Mouse (Mus musculus): ENCODE data around the gene Ptprd. TPM values are rescaled to one million over a fixed set of nuclear protein-coding genes. Genes with fewer than 3 reads are reported as not detected.

Gene Ptprd
- polyA plus RNA-seq, 1 experiment, result not detected

DNA sequence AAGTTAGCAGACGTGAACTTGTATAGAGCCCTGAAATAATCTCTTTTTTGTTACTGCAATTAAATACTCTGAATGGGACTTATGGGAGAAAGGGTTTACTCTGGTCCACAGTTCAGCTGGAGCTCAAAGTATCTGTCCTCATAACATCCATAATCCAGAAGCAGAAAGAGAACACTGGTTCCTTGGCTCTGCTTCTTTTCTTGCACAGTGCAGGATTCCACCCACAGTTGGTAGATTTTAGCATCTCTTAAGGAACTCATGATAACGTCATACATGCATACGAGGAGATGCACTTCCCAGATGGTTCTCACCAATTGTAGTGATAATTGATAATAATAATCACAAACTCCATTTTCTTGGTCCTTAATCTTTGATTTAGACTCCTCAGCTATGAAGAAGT, 1330.2 kb downstream of the Ptprd start:
- Histone ChIP-seq H3K27me3 (replicated peaks) (no peaks in the 10 kb centered on the region), H3K9me3 (no peaks in the 10 kb centered on the region), H3K4me1 (no peaks in the 10 kb centered on the region), H3K36me3 (replicated peaks; ENCODE audit: low read length) (no peaks in the 10 kb centered on the region), H3K4me3 (replicated peaks) (no peak overlapping the region)
- TF ChIP-seq FLI1 (IDR thresholded peaks at IDR 0.05; ENCODE audit: low read length), result no peak
- TF ChIP-seq GATA1 (IDR thresholded peaks at IDR 0.05; ENCODE audit: borderline replicate concordance, low read length), result no peak

DNA sequence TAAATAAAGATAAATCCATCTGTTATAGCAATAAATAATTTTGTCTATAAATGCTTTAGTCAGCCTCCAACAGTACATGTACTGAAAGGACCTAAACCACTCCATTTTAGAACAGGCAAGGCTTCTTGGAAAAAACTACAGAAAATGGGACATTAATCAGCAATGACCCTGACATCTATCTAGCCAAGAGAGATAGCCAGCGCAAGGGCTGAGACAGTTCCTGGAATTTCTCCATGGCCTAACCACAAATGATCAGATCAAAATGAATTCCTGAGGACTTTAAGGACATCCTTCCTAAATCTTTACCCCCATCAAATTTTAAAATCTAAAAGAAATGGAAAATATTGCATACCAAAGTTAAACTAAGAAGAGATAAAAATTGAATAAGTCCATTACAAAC, 1340.8 kb downstream of the Ptprd start:
- no peaks in the 10 kb centered on the region for H3K36me3 ChIP-seq (replicated peaks; ENCODE audit: low read length)
- no peak for TF ChIP-seq GATA1 (IDR thresholded peaks at IDR 0.05; ENCODE audit: borderline replicate concordance, low read length)
- TF ChIP-seq FLI1 (IDR thresholded peaks at IDR 0.05; ENCODE audit: low read length), result no peak
- no peak overlapping the region for H3K4me3 ChIP-seq (replicated peaks)
- no peaks in the 10 kb centered on the region for H3K27me3 ChIP-seq (replicated peaks)
- no peaks in the 10 kb centered on the region for H3K4me1 ChIP-seq
- H3K9me3 ChIP-seq, result no peaks in the 10 kb centered on the region

DNA sequence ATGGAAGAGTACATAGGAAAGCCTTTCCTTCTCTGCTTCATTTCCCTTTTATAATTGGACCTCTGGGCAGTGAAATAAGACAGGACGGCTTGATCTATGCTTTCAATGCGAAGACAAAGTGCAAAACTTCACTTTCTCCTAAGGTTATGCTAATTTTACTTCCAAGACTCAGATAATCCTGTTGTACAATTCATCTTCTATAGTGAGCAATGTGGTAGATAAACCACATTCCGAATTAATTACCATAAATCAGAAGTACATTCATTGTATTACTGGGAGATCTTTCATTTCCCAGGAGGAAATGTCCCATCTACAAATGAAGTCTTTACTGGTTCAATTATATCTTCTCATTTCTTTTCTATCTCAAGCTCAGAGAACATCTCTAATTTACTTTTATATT, 1346.2 kb downstream of the Ptprd start:
- Histone ChIP-seq H3K4me3 (replicated peaks) (no peak overlapping the region), H3K36me3 (replicated peaks; ENCODE audit: low read length) (no peaks in the 10 kb centered on the region)
- TF ChIP-seq GATA1 (IDR thresholded peaks at IDR 0.05; ENCODE audit: borderline replicate concordance, low read length) (no peak), FLI1 (IDR thresholded peaks at IDR 0.05; ENCODE audit: low read length) (no peak)

DNA sequence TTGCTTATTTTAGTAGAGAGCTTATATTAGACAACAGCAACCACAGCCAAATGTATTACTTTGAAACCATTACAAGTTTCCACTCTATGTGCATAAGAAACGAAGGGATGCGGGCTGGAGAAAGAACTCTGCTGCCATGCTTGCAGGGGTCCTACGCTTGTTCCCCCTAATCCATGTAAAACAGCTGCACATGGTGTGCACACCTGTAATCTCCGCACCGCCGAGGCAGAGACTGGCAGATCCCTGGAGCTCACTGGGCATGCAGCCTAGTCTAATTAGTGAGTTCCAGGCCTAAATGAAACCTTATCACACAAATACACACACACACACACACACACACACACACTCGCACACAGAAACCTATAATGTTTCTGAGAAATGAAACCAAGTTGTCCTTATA, 1365.5 kb downstream of the Ptprd start:
- Histone ChIP-seq H3K9me3 (no peaks in the 10 kb centered on the region), H3K27me3 (replicated peaks) (no peaks in the 10 kb centered on the region), H3K36me3 (replicated peaks; ENCODE audit: low read length) (no peaks in the 10 kb centered on the region), H3K4me1 (no peaks in the 10 kb centered on the region), H3K4me3 (replicated peaks) (no peak overlapping the region)
- TF ChIP-seq FLI1 (IDR thresholded peaks at IDR 0.05; ENCODE audit: low read length), result no peak

More for the DNA sequence above, 1346.2 kb downstream of the Ptprd start:
- Histone ChIP-seq H3K9me3 (no peaks in the 10 kb centered on the region), H3K27me3 (replicated peaks) (no peaks in the 10 kb centered on the region), H3K4me1 (no peaks in the 10 kb centered on the region)

DNA sequence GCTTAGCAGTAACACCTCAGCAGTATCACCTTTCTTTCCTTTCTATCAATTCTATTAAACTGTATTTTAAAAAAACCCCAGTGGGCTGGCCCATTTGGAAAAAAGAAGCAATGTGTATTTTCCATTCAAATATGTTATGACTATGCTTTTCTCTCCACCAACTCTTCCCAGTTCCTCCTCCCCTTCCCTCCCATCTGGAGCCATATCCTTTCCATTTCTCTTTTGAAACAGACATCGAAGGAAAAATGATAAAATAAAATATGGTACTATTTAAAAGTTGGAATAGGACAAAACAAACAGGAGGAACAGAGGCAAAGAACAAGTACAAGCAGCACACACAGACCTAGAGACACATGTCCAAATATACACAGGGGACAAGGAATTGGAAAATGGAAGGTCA, 1372.7 kb downstream of the Ptprd start:
- Histone ChIP-seq H3K36me3 (replicated peaks; ENCODE audit: low read length) (no peaks in the 10 kb centered on the region), H3K4me3 (replicated peaks) (no peak overlapping the region)
- no peak for TF ChIP-seq FLI1 (IDR thresholded peaks at IDR 0.05; ENCODE audit: low read length)
- TF ChIP-seq GATA1 (IDR thresholded peaks at IDR 0.05; ENCODE audit: borderline replicate concordance, low read length), result no peak

DNA sequence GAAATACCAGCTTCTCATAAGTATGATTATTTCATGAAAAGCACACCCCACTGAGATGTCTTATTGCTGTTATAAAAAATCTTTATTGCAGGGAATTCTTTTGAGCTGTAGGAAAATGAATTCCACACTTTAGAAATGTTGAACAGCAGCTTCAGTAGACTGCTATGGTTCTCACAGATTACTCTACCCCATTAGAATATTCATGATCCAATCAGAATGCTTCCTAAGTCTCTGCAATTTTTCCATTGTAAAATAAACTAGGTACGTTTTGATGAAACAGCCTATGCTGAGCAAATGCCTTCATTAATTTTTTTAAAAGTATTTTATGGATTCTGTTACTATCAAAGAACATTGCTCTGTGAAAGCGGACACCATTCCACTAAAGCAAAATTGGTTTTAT, 1399.6 kb downstream of the Ptprd start:
- H3K4me3 ChIP-seq (replicated peaks), result no peak overlapping the region
- H3K9me3 ChIP-seq, result no peaks in the 10 kb centered on the region
- no peaks in the 10 kb centered on the region for H3K36me3 ChIP-seq (replicated peaks; ENCODE audit: low read length)
- TF ChIP-seq GATA1 (IDR thresholded peaks at IDR 0.05; ENCODE audit: borderline replicate concordance, low read length) (no peak), FLI1 (IDR thresholded peaks at IDR 0.05; ENCODE audit: low read length) (no peak)
- no peaks in the 10 kb centered on the region for H3K4me1 ChIP-seq
- H3K27me3 ChIP-seq (replicated peaks), result no peaks in the 10 kb centered on the region

More for the DNA sequence above, 1372.7 kb downstream of the Ptprd start:
- 0 out of 2 replicates have a peak, but pooled peaks cover 3% of the 10 kb centered on the region for H3K9me3 ChIP-seq
- no peaks in the 10 kb centered on the region for H3K4me1 ChIP-seq
- no peaks in the 10 kb centered on the region for H3K27me3 ChIP-seq (replicated peaks)

DNA sequence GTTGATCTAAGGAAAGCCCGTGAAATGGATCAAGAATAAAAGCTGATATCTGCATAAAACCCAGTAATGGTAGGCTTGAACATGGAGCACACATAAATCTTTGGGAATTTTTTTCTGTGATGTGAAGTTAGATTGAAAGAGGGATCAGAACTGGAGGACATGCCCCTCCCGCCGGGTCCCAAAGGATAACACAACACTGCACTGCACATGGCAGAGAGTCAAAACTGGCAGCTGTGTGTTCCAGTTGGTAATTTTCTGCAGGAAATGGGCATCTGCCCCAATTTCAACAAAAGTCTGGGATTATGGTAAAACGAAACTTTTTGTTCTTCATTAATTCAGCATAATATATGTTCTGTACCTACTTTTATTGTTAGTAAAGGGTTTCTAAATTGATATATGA, 1409.1 kb downstream of the Ptprd start:
- Histone ChIP-seq H3K27me3 (replicated peaks) (no peaks in the 10 kb centered on the region), H3K9me3 (peaks cover 4% of the 10 kb centered on the region; the same call in 1 of the 2 replicates), H3K4me1 (no peaks in the 10 kb centered on the region), H3K4me3 (replicated peaks) (no peak overlapping the region), H3K36me3 (replicated peaks; ENCODE audit: low read length) (no peaks in the 10 kb centered on the region)
- no peak for TF ChIP-seq GATA1 (IDR thresholded peaks at IDR 0.05; ENCODE audit: borderline replicate concordance, low read length)
- no peak for TF ChIP-seq FLI1 (IDR thresholded peaks at IDR 0.05; ENCODE audit: low read length)

DNA sequence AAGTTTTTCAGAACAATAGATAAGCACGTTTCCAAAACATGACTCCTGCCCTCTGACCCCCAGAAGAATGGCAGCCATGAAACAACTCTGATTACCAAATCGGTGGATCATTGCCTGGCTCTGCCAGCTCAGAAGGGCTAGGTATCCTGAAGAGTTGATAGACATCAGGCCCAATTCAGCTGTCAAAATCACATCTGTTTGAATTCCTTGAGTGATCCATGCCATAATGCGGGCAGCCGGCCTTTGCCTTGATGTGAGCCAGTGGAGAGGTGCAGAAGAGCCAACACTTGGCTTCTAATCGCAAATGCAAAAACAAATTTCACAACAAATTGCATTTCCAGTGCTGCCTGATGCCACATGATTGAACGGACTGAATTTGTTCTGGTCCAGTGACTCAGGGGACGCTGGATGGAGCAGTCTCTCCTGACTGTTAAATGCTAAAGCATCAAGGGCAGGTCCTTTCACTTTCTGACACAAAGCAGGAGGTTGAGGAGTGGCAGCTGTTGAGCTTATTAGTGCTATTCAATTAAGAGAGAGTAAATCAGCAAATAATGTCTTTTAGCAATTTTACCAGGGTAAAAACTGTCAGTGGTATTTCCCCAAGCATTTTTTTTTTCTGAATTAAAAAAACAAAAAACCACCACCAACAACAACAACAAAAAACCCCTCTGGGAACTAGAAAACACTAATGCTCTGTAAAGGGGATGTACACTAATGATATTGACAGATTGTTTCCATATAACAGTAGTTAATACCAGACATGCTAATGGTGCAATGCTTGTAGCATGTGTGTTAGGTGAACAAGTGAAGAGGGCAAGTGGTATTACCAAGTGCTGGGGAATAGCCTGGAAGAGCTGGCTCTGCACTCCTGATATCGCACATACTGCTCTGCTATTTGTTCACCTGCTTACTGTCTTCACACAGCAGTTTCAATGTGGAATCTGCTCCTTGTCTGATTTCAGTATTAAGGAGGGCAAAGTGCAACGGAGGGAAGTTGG, 1413.5 kb downstream of the Ptprd start:
- TF ChIP-seq GATA1 (IDR thresholded peaks at IDR 0.05; ENCODE audit: borderline replicate concordance, low read length) (no peak), FLI1 (IDR thresholded peaks at IDR 0.05; ENCODE audit: low read length) (no peak)
- H3K9me3 ChIP-seq, result peaks cover 4% of the 10 kb centered on the region; the same call in 1 of the 2 replicates
- no peaks in the 10 kb centered on the region for H3K27me3 ChIP-seq (replicated peaks)
- H3K36me3 ChIP-seq (replicated peaks; ENCODE audit: low read length), result no peaks in the 10 kb centered on the region
- no peak overlapping the region for H3K4me3 ChIP-seq (replicated peaks)
- H3K4me1 ChIP-seq, result no peaks in the 10 kb centered on the region

DNA sequence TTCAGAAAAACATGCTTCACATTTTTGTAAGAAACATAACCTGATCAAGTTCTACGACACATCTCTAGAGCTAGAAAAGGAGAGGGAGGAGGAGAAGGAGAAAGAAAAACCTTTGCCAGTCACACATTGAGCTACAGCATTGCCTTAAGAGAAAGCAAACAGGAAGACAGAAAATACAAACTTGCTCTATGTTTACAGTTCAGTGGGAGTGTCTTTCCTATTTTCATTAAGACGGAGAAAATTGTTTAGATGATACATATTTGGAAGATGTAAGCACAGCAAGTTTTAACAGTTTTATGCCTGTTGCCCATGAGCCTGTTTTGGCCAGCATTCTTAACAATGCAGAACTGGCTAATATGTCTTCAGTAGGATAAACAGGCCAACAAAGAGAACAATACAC, 1426.4 kb downstream of the Ptprd start:
- TF ChIP-seq GATA1 (IDR thresholded peaks at IDR 0.05; ENCODE audit: borderline replicate concordance, low read length), result no peak
- TF ChIP-seq FLI1 (IDR thresholded peaks at IDR 0.05; ENCODE audit: low read length), result no peak
- Histone ChIP-seq H3K36me3 (replicated peaks; ENCODE audit: low read length) (no peaks in the 10 kb centered on the region), H3K4me1 (no peaks in the 10 kb centered on the region), H3K27me3 (replicated peaks) (no peaks in the 10 kb centered on the region), H3K9me3 (no peaks in the 10 kb centered on the region), H3K4me3 (replicated peaks) (no peak overlapping the region)

DNA sequence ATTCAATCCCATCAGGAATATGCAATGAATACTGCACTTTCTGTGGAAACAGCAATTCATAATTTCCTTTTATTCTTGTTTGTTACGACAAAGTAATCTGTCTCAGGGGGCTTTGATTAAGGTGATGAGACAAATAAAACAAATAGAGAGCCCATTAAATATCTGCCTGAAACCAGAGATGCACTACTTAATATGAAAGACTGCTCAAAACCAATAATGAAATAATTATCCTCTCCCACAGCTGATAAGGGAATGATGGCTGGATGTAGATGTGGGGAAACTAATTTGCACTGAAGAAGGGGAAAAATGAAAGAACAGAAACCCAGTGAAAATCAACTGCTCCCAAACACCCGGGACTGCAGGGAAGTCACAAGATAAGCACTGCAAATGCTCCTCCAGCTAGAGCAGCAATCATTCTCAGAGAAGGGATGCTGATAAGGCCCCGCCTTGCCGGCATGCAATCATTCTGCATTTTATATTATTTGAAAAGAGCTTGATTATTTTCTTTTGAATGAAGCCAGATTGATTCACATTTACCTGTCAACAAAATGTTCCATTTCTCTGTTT, 1432.1 kb downstream of the Ptprd start:
- H3K27me3 ChIP-seq (replicated peaks), result no peaks in the 10 kb centered on the region
- H3K9me3 ChIP-seq, result no peaks in the 10 kb centered on the region
- TF ChIP-seq GATA1 (IDR thresholded peaks at IDR 0.05; ENCODE audit: borderline replicate concordance, low read length), result no peak
- TF ChIP-seq FLI1 (IDR thresholded peaks at IDR 0.05; ENCODE audit: low read length), result no peak
- no peak overlapping the region for H3K4me3 ChIP-seq (replicated peaks)
- no peaks in the 10 kb centered on the region for H3K4me1 ChIP-seq
- no peaks in the 10 kb centered on the region for H3K36me3 ChIP-seq (replicated peaks; ENCODE audit: low read length)
